Mouse (Mus musculus): Measurements from ENCODE around the gene Tenm2.

Tenm2 gene

GRCm38 (mm10) chr11:36469811-36470551 lies 765.8 kb downstream of the Tenm2 start:
- no peak for DNase-seq

- no peak for DNase-seq
These were observed 777.3 kb downstream of the Tenm2 start for GRCm38 (mm10) chr11:36458451-36458850.

- no peak for DNase-seq
These were observed 781.7 kb downstream of the Tenm2 start for GRCm38 (mm10) chr11:36454076-36454475.

GRCm38 (mm10) chr11:36452436-36452835 lies 783.3 kb downstream of the Tenm2 start:
- no peak for DNase-seq

GRCm38 (mm10) chr11:36446351-36446750 lies 789.4 kb downstream of the Tenm2 start:
- no peak for DNase-seq

- no peak for DNase-seq
These were observed 791.9 kb downstream of the Tenm2 start for GRCm38 (mm10) chr11:36443821-36444220.

- DNase-seq = no peak
These were observed 794.0 kb downstream of the Tenm2 start for GRCm38 (mm10) chr11:36441801-36442200.

GRCm38 (mm10) chr11:36436251-36436650 lies 799.5 kb downstream of the Tenm2 start:
- no peak for DNase-seq

GRCm38 (mm10) chr11:36428947-36429346 lies 806.8 kb downstream of the Tenm2 start:
- DNase-seq = no peak

- no peak for DNase-seq
These were observed 810.8 kb downstream of the Tenm2 start for GRCm38 (mm10) chr11:36424959-36425358.

GRCm38 (mm10) chr11:36420047-36420446 lies 815.7 kb downstream of the Tenm2 start:
- DNase-seq = no peak

GRCm38 (mm10) chr11:36415244-36415643 lies 820.5 kb downstream of the Tenm2 start:
- DNase-seq = no peak

GRCm38 (mm10) chr11:36410881-36411280 lies 824.9 kb downstream of the Tenm2 start:
- DNase-seq = no peak

GRCm38 (mm10) chr11:36395803-36396710 lies 839.7 kb downstream of the Tenm2 start:
- no peak for DNase-seq

GRCm38 (mm10) chr11:36384696-36385095 lies 851.1 kb downstream of the Tenm2 start:
- DNase-seq = no peak

GRCm38 (mm10) chr11:36371814-36372213 lies 864.0 kb downstream of the Tenm2 start:
- DNase-seq = no peak

GRCm38 (mm10) chr11:36365067-36365466 lies 870.7 kb downstream of the Tenm2 start:
- DNase-seq = no peak

- DNase-seq = no peak
These were observed 871.3 kb downstream of the Tenm2 start for GRCm38 (mm10) chr11:36364441-36364840.

- no peak for DNase-seq
These were observed 873.2 kb downstream of the Tenm2 start for GRCm38 (mm10) chr11:36362514-36362913.

GRCm38 (mm10) chr11:36353252-36353651 lies 882.5 kb downstream of the Tenm2 start:
- DNase-seq = no peak

GRCm38 (mm10) chr11:36351752-36352151 lies 884.0 kb downstream of the Tenm2 start:
- DNase-seq = no peak

- DNase-seq = peak; percentile 3
These were observed 884.4 kb downstream of the Tenm2 start for GRCm38 (mm10) chr11:36351341-36351740.

GRCm38 (mm10) chr11:36350264-36350663 lies 885.5 kb downstream of the Tenm2 start:
- no peak for DNase-seq

- no peak for DNase-seq
These were observed 885.9 kb downstream of the Tenm2 start for GRCm38 (mm10) chr11:36349856-36350255.

Data from right cerebral cortex, postnatal 25 days (tissue).